Mouse (Mus musculus) macrophage (primary cell): ENCODE results near the gene Col25a1. TPM values are rescaled to one million over a fixed set of nuclear protein-coding genes. Genes with fewer than 3 reads are reported as not detected.

Experiments used
- H3K27ac ChIP-seq: fragments of 350-480 bp; formaldehyde crosslinking; 2 replicates; pipeline ENCODE4 v1.9.0; 2021
- H3K36me3 ChIP-seq: fragments of 350-480 bp; formaldehyde crosslinking; 2 replicates; pipeline ENCODE4 v1.9.0; 2021; ENCODE audit errors: inconsistent target
- H3K4me3 ChIP-seq: fragments of 350-480 bp; formaldehyde crosslinking; 2 replicates; pipeline ENCODE4 v1.9.0; 2021; ENCODE audit errors: inconsistent target
- H3K79me2 ChIP-seq: fragments of 350-480 bp; formaldehyde crosslinking; 2 replicates; pipeline ENCODE4 v1.9.0; 2021; ENCODE audit errors: inconsistent target
- WGBS: methylation state at CpG from one replicate; pipeline ENCODE4 v1.1.7; 2026; ENCODE audit warnings: inconsistent platforms; ENCODE audit not compliant: missing documents; 5-methylcytosine and 5-hydroxymethylcytosine counted together
- polyA plus RNA-seq: library from polyadenylated mRNA; stranded (reverse); fragments of 250-400 nt; gene quantifications from 3 replicates; pipeline ENCODE4 v1.2.4, GENCODE M21; 2018; ENCODE audit warnings: inconsistent platforms

Col25a1 gene
- polyA plus RNA-seq, 1 experiment from 2014 or later = not detected

- 93% methylated on average over 5 of the region's 5 CpGs for WGBS
- H3K27ac ChIP-seq = no peak overlapping the region
- no peak overlapping the region for H3K4me3 ChIP-seq
- no peaks in the 10 kb centered on the region for H3K36me3 ChIP-seq
- no peaks in the 10 kb centered on the region for H3K79me2 ChIP-seq
These were observed 160.6 kb downstream of the Col25a1 start for GRCm38 (mm10) chr3:130291926-130292325.

DNA sequence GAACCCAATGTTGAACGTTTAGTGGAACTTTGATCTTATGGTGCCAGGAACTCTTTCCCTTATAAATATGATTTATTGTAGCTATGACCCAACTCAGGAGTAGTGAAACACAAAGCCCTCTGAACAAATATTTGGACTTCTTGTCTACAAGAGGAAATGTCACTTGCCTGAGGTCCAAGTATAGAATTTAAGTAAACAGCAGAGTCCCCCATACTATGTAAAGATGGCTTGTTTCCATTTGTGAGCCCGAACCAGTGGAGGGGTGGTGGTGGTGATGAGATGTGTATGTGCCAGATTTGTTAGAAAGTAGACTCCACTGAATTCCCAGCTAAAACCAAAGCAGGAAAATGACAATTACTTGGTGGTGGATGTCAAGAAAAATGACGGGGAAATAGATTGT lies 169.2 kb downstream of the Col25a1 start:
- WGBS = 78% methylated on average over 3 of the region's 3 CpGs
- no peak overlapping the region for H3K27ac ChIP-seq
- no peaks in the 10 kb centered on the region for H3K36me3 ChIP-seq
- H3K4me3 ChIP-seq = no peak overlapping the region
- no peaks in the 10 kb centered on the region for H3K79me2 ChIP-seq

DNA sequence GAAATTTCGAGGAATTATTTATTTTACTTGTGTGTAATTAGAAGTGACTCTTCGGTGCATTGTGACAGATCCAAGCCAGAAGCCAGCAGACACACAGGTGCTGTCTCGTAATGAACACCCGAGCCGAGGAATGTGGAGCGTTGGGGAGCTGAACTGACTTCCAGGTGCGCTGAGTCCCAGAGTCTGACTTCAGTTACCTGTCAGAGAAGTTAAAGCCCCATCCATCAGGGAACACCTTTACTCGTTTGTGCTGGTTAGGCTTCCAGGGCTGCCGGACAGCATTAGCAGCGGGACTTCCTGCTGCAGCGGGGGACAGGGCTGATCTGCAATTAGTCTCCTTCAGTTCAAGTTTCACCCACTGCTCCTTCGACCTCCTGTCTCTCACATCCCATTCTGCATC lies 172.3 kb downstream of the Col25a1 start:
- no peak overlapping the region for H3K4me3 ChIP-seq
- H3K27ac ChIP-seq = no peak overlapping the region
- H3K36me3 ChIP-seq = no peaks in the 10 kb centered on the region
- no peaks in the 10 kb centered on the region for H3K79me2 ChIP-seq
- WGBS = 83% methylated on average over 11 of the region's 12 CpGs

DNA sequence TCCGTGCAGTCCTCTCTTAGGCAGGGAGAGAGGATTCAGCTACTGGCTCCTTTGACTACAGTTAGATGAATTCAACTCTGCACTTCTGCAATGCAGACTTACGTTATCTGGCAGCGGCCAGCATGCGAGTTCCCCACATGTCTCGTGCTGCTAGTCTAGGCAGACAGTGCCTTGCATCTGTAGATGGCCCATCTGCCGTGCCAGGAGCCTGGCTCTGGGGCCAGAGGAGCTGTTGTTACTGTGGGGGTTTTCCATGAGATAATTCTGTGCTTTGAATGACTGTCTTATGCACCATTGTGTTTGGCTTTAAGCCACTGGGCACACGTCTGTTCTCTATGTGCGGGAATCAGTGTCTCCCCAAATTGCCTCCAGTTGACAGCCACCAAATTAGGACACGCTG lies 173.5 kb downstream of the Col25a1 start:
- WGBS = 89% methylated on average over 9 of the region's 9 CpGs
- H3K36me3 ChIP-seq = no peaks in the 10 kb centered on the region

DNA sequence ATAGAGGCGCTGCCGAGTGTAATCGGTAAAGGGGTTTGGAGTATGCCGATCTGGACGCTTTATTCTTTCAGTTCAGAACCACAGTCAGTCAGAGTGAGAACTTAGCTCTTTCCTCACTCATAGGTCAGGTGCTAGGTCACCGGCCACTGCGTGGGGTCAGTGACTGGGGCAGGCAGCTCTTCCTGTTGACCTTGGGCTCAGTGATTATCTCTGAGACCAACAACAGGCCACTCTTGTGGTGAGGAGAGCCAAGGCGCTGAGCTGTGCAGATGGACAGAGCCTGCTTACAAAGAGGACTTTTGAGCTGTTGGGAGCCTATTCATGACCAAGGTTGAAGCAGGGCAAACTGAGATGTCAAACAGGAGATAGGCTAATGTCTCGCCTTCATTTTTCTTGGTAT lies 174.4 kb downstream of the Col25a1 start:
- Histone ChIP-seq H3K27ac (no peak overlapping the region), H3K4me3 (no peak overlapping the region), H3K79me2 (no peaks in the 10 kb centered on the region), H3K36me3 (no peaks in the 10 kb centered on the region)
- 82% methylated on average over 9 of the region's 9 CpGs for WGBS

More for the DNA sequence above, 173.5 kb downstream of the Col25a1 start:
- H3K27ac ChIP-seq = no peak overlapping the region
- H3K4me3 ChIP-seq = no peak overlapping the region
- H3K79me2 ChIP-seq = no peaks in the 10 kb centered on the region

DNA sequence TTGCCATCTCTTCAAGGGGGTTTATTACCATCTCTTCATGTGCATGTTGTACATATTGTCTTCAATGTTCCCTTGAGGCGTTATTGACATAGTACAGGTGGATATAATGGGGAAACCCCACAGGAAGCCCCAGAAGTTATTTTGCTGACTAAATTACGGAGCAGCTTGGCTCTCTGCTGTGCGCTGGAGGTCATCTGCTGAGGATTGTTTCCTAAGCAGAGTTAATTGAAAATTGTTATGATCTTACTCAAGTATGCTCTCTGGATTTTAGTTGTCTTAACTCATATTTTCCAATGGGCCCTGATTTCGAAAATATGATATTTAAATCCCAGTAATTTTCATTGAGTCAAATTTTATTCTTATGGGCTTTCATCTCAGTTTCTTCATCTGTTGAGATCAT lies 178.0 kb downstream of the Col25a1 start:
- H3K36me3 ChIP-seq = no peaks in the 10 kb centered on the region
- no peaks in the 10 kb centered on the region for H3K79me2 ChIP-seq
- no peak overlapping the region for H3K4me3 ChIP-seq
- H3K27ac ChIP-seq = no peak overlapping the region
- WGBS = 91% methylated on average over 4 of the region's 4 CpGs

- H3K4me3 ChIP-seq = no peak overlapping the region
- H3K36me3 ChIP-seq = no peaks in the 10 kb centered on the region
- WGBS = 90% methylated on average over 14 of the region's 14 CpGs
- no peak overlapping the region for H3K27ac ChIP-seq
- no peaks in the 10 kb centered on the region for H3K79me2 ChIP-seq
These were observed 179.5 kb downstream of the Col25a1 start for GRCm38 (mm10) chr3:130310694-130311305.

DNA sequence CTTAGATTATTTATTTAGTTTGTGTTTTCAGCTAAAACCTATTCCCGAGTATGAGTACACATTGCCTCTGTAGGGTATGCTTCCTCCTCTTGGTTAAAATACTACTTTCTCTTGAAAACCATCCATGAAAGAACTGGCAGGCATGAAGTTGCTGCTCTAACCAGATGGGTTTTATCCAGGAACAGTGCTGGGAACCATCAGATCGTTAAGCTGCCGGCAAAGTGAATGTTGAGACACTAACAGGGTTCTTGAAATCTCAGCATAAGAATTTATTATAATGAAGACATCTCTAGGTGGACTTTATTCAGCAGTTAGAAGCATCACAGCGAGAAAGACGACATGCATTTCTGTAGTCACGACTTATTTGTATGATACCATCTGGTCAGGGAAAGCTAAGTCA lies 181.9 kb downstream of the Col25a1 start:
- 98% methylated on average over 6 of the region's 6 CpGs for WGBS

GRCm38 (mm10) chr3:130327039-130328015 lies 196.0 kb downstream of the Col25a1 start:
- 93% methylated on average over 13 of the region's 13 CpGs for WGBS
- Histone ChIP-seq H3K27ac (no peak overlapping the region), H3K36me3 (no peaks in the 10 kb centered on the region), H3K79me2 (no peaks in the 10 kb centered on the region), H3K4me3 (no peak overlapping the region)

More for the DNA sequence above, 181.9 kb downstream of the Col25a1 start:
- H3K27ac ChIP-seq = no peak overlapping the region
- no peaks in the 10 kb centered on the region for H3K36me3 ChIP-seq
- H3K4me3 ChIP-seq = no peak overlapping the region
- no peaks in the 10 kb centered on the region for H3K79me2 ChIP-seq

DNA sequence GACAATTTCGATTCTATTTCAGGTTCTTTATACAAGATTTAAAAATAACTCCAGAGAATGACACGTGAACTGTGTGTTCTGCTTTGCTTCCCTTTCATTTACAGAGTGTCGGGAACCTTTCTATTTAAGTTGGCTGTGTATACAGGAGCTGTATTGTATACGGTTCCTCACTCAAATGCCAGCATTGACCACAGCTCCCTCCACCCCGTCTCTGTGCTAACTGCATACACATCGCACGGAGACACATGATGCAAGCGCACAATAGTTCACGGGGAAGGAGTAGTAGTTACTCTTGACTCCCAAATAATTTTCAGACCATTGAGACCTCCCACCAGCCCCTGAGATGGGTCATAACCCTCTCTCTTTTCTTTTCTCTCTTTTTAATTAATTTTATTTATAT lies 197.6 kb downstream of the Col25a1 start:
- Histone ChIP-seq H3K4me3 (no peak overlapping the region), H3K79me2 (no peaks in the 10 kb centered on the region), H3K27ac (no peak overlapping the region), H3K36me3 (no peaks in the 10 kb centered on the region)
- WGBS = 81% methylated on average over 8 of the region's 9 CpGs

GRCm38 (mm10) chr3:130329833-130330555 lies 198.7 kb downstream of the Col25a1 start:
- Histone ChIP-seq H3K79me2 (no peaks in the 10 kb centered on the region), H3K36me3 (no peaks in the 10 kb centered on the region), H3K27ac (no peak overlapping the region), H3K4me3 (no peak overlapping the region)
- 97% methylated on average over 9 of the region's 9 CpGs for WGBS

DNA sequence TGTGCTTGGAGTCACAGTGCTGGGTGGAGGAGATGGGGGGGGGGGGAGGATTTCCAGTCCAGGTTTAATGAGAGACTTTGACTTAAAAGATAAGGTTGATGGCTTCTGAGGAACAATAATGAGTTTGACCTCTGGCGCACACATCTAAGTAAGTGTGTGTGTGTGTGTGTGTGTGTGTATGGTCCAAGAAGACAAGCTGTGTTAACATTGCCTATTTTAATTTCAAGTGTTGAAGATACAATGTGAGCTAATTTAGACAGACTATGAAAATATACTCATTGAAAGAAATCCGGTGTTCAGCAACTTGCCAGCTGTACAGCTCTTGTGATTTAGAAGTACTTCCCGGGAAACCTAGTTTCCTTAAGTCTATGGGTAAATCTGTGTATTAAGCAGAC lies 199.3 kb downstream of the Col25a1 start:
- Histone ChIP-seq H3K4me3 (no peak overlapping the region), H3K79me2 (no peaks in the 10 kb centered on the region), H3K27ac (no peak overlapping the region), H3K36me3 (no peaks in the 10 kb centered on the region)
- WGBS = 100% methylated on average over 3 of the region's 3 CpGs

DNA sequence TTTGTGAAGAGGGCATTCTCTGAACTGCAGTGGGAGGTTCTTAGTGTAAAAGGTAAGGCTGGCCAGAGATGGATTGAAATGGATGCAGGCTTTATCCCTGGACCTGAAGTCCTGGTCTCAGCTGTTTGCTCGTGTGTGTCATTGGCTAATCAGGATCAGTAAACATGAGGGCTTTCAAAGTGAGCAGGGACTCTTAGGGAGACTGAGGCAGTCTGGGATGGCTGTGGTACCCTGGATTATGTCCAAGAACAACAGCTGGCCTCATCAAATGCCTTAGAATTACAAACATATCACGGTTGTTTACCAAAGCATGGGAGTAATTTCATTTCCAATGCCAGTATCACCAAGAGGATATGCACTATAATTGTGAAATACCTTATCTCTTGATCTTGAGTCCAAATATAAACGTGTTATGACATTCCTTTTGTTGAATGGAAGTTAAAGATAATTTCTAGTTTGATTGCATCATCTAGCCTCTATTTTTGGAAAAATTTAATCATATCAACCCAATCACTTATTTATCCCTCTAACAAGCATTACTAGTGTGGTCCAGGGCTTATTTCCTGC lies 201.1 kb downstream of the Col25a1 start:
- H3K27ac ChIP-seq = no peak overlapping the region
- no peak overlapping the region for H3K4me3 ChIP-seq
- no peaks in the 10 kb centered on the region for H3K79me2 ChIP-seq
- no peaks in the 10 kb centered on the region for H3K36me3 ChIP-seq
- 47% methylated on average over 3 of the region's 3 CpGs for WGBS

DNA sequence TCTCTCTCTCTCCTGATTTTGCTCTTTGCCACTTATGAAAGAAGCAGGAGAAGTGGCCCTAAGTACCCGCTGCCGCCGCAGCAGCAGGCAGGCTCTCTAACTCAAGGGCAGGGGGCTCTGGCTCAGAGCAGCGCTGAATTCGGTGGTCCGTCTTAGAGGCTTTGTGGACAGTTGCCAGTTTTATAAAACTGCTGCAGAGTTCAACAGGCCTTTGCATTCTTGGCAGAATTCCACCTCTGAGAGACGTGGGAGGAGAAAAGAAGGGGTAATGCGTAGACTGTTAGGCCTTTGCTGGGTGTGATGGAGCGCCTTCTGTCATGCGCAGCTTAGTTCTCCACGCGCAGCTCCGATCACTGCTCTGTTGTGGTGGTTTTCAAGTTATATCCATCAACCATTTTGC lies 206.6 kb downstream of the Col25a1 start:
- H3K27ac ChIP-seq = no peak overlapping the region
- H3K4me3 ChIP-seq = no peak overlapping the region
- no peaks in the 10 kb centered on the region for H3K79me2 ChIP-seq
- H3K36me3 ChIP-seq = no peaks in the 10 kb centered on the region
- 83% methylated on average over 13 of the region's 13 CpGs for WGBS
